19 mouse cellular contexts compared by ENCODE assay signal in the genomic region with DNA sequence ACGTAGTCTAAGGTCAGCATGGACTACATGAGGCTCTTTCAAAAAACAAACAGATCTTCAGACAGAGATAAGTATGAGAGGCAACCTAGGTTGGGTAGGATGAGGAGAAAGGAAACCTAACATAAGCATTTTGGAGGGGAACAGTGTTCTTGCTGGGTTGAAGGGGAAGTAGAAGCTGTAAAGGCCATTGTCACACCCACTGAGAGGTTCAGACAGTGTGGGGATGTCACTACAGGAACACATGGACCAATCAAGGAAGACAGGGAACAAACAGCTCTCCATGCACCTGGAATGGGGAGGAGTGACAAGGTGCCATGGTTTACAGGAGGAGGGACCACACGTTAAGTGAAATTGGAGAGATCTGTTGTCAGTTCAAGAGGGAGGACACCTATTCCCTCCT. TPM values are rescaled to one million over a fixed set of nuclear protein-coding genes. Genes with fewer than 3 reads are reported as not detected.
DNase-seq lines count a peak whose midpoint lies in the region; ATAC-seq lines count a peak whose summit lies in the region.
"Had no signal": no experiment of that assay in that cellular context is flagged by ENCODE, and none has a peak within 500 bp of the region (broad histone marks: within the 10 kb centered on the region; RNA-seq: fewer than 3 reads in every experiment).

No protein-coding gene starts in this region.

- no peak overlapping the region for H3K4me2 ChIP-seq in hindbrain, embryonic 12.5 days (replicated peaks)
- H3K4me2 ChIP-seq in kidney, embryonic 14.5 days (replicated peaks; ENCODE audit: low read depth, low read length) = no peak overlapping the region
- H3K4me2 ChIP-seq: embryonic facial prominence, embryonic 12.5 days; forebrain, embryonic 13.5 days; forebrain, embryonic 15.5 days had no signal

- H3K9ac ChIP-seq in hindbrain, embryonic 12.5 days = no peak overlapping the region
- H3K9ac ChIP-seq in kidney, embryonic 14.5 days (ENCODE audit: low read depth, low read length) = no peak overlapping the region
- H3K9ac ChIP-seq: embryonic facial prominence, embryonic 12.5 days; forebrain, embryonic 13.5 days; forebrain, embryonic 15.5 days; forebrain, postnatal 0 days had no signal

- no peaks in the 10 kb centered on the region for H3K27me3 ChIP-seq in hindbrain, embryonic 12.5 days
- H3K27me3 ChIP-seq in kidney, embryonic 14.5 days (ENCODE audit: control insufficient read depth, insufficient read depth, low read length) = no peaks in the 10 kb centered on the region
- H3K27me3 ChIP-seq: embryonic facial prominence, embryonic 12.5 days; forebrain, embryonic 13.5 days; forebrain, embryonic 15.5 days had no signal

- 77% methylated on average over 2 of the region's 2 CpGs for WGBS in hindbrain, embryonic 12.5 days
- WGBS in kidney, embryonic 14.5 days = 76% methylated on average over 2 of the region's 2 CpGs

- no peak for DNase-seq in frontal cortex, postnatal 25 days (ENCODE audit: low spot score in 2 of 2)
- DNase-seq: adrenal gland, adult 2 months; adrenal gland, postnatal 10 days; adrenal gland, postnatal 25 days; cerebellum, adult 11 months; cerebellum, adult 18-20 months; cerebellum, adult 8-10 months; cerebellum, adult 9-11 months; cerebellum, postnatal 14 days; cerebellum, postnatal 36 days; forebrain, postnatal 0 days had no signal

- H3K9me3 ChIP-seq in hindbrain, embryonic 12.5 days (replicated peaks) = no peaks in the 10 kb centered on the region
- no peaks in the 10 kb centered on the region for H3K9me3 ChIP-seq in kidney, embryonic 14.5 days (ENCODE audit: control insufficient read depth, low read length)
- H3K9me3 ChIP-seq: embryonic facial prominence, embryonic 10.5 days; embryonic facial prominence, embryonic 12.5 days; forebrain, embryonic 13.5 days; forebrain, embryonic 15.5 days had no signal

- no peaks in the 10 kb centered on the region for H3K36me3 ChIP-seq in hindbrain, embryonic 12.5 days
- H3K36me3 ChIP-seq in kidney, embryonic 14.5 days (ENCODE audit: control insufficient read depth, insufficient read depth, low read length) = no peaks in the 10 kb centered on the region
- H3K36me3 ChIP-seq: embryonic facial prominence, embryonic 10.5 days; embryonic facial prominence, embryonic 12.5 days; forebrain, embryonic 15.5 days had no signal

- ATAC-seq in granulocyte monocyte progenitor cell, adult 5-6 weeks (replicated peaks; ENCODE audit: poor library complexity, severe bottlenecking) = peak; percentile 65
- peak; percentile 68 for ATAC-seq in megakaryocyte progenitor cell, adult 5-6 weeks (replicated peaks; ENCODE audit: poor library complexity)
- ATAC-seq in hindbrain, embryonic 12.5 days (ENCODE audit: low FRiP score) = no peak
- ATAC-seq in kidney, embryonic 14.5 days (ENCODE audit: low FRiP score, low TSS enrichment) = no peak
- ATAC-seq: forebrain, embryonic 13.5 days; forebrain, embryonic 15.5 days; forebrain, postnatal 0 days had no signal

- no peak overlapping the region for H3K4me3 ChIP-seq in hindbrain, embryonic 12.5 days
- no peak overlapping the region for H3K4me3 ChIP-seq in kidney, embryonic 14.5 days (ENCODE audit: low read length)
- H3K4me3 ChIP-seq: embryonic facial prominence, embryonic 10.5 days; embryonic facial prominence, embryonic 12.5 days; forebrain, embryonic 13.5 days; forebrain, embryonic 15.5 days had no signal

- H3K27ac ChIP-seq in hindbrain, embryonic 12.5 days = no peak overlapping the region
- H3K27ac ChIP-seq in kidney, embryonic 14.5 days (ENCODE audit: low read depth, low read length) = no peak overlapping the region
- H3K27ac ChIP-seq: embryonic facial prominence, embryonic 10.5 days; embryonic facial prominence, embryonic 12.5 days; forebrain, embryonic 13.5 days; forebrain, embryonic 15.5 days had no signal

- no peaks in the 10 kb centered on the region for H3K4me1 ChIP-seq in hindbrain, embryonic 12.5 days
- no peaks in the 10 kb centered on the region for H3K4me1 ChIP-seq in kidney, embryonic 14.5 days (ENCODE audit: control insufficient read depth, insufficient read depth, low read length)
- H3K4me1 ChIP-seq: embryonic facial prominence, embryonic 10.5 days; embryonic facial prominence, embryonic 12.5 days; forebrain, embryonic 13.5 days; forebrain, embryonic 15.5 days had no signal

RNA-seq across cellular contexts. Expression of gene Ccnd2, which starts 45.0 kb away (rescaled TPM):
- total RNA-seq in granulocyte monocyte progenitor cell, adult 5-6 weeks (2014; fragmentation: Nextera tagmentation) = 125 and 390 TPM in 2 replicates
- 51.6 and 54.8 TPM in 2 replicates for total RNA-seq in granulocyte monocyte progenitor cell, adult 5-6 weeks (2017)
- total RNA-seq in megakaryocyte progenitor cell, adult 5-6 weeks (2015) = 76.9 and 124 TPM in 2 replicates
- 38.8 and 51.4 TPM in 2 replicates for total RNA-seq in megakaryocyte progenitor cell, adult 5-6 weeks (2017)
- polyA plus RNA-seq in hindbrain, embryonic 12.5 days (2016; fragmentation: Nextera tagmentation; extraction: Ambion mirVana) = 565 and 605 TPM in 2 replicates
- polyA plus RNA-seq in kidney, embryonic 14.5 days (2014; fragmentation: Nextera tagmentation; extraction: Ambion mirVana) = 793 and 904 TPM in 2 replicates

Comparison
In these comparisons a context has a peak if more than half of its experiments do, and no peak if none do; other contexts are left out.
1. ATAC-seq: peak in granulocyte monocyte progenitor cell, adult 5-6 weeks (single experiment) and megakaryocyte progenitor cell, adult 5-6 weeks (single experiment); none in hindbrain, embryonic 12.5 days (single experiment) and kidney, embryonic 14.5 days (single experiment).